Mouse (Mus musculus) thymus, adult 2 months (tissue): ENCODE measurements around the gene Serpinb1a.

Source experiments
- CTCF ChIP-seq: fragments of 200-500 bp; IDR thresholded peaks from 2 replicates; pipeline ENCODE4 v1.5.1; 2012; ENCODE audit warnings: mild to moderate bottlenecking, control low read depth, low read length, moderate library complexity, borderline replicate concordance; ENCODE audit not compliant: control insufficient read depth, poor library complexity, insufficient read depth; ENCODE audit errors: extremely low read depth
- POLR2A ChIP-seq: fragments of 200-500 bp; IDR thresholded peaks from 2 replicates; pipeline ENCODE4 v1.6.1; 2012; ENCODE audit warnings: mild to moderate bottlenecking, low read length, control low read depth, moderate library complexity; ENCODE audit not compliant: control insufficient read depth, poor library complexity, insufficient read depth; ENCODE audit errors: extremely low read depth

DNA sequence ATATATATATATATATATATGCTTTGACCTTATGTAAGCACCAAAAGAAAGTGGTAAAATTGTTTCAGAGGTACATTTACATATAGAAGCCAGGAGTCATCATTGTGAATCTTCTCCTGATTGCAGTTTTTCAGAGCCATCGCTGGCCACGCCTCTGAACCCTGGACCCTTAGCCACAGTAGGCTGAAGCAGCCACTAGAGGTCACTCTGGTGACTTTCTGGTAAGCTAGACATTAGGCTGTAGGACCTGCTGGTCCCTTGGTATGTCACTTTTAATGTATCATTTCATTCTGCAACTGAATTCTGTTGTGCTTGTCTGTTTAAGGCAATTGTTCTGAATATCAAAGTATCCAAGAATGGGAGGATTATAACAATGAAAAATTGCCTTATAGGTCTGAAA lies 49.7 kb upstream of the Serpinb1a start:
- no peak for TF ChIP-seq CTCF
- TF ChIP-seq POLR2A: no peak
